Mouse (Mus musculus): ENCODE data around the gene Tmem101.

GRCm38 (mm10) chr11:102156786-102157089 is 534 bp upstream of the Tmem101 start:
- TF ChIP-seq CTCF (IDR thresholded peaks at IDR 0.05 in 2 of 3, conservative IDR thresholded peaks at IDR 0.05 in 1 of 3; ENCODE audit: control insufficient read depth in 1 of 3, insufficient read depth in 1 of 3, low read depth in 2 of 3, low read length in 3 of 3, poor library complexity in 1 of 3, severe bottlenecking in 1 of 3) (no peak), JUND (IDR thresholded peaks at IDR 0.05; ENCODE audit: low read depth, low read length) (no peak)
